Mouse (Mus musculus): Measurements from ENCODE around the gene Ugt1a2.

Ugt1a2 gene

DNA sequence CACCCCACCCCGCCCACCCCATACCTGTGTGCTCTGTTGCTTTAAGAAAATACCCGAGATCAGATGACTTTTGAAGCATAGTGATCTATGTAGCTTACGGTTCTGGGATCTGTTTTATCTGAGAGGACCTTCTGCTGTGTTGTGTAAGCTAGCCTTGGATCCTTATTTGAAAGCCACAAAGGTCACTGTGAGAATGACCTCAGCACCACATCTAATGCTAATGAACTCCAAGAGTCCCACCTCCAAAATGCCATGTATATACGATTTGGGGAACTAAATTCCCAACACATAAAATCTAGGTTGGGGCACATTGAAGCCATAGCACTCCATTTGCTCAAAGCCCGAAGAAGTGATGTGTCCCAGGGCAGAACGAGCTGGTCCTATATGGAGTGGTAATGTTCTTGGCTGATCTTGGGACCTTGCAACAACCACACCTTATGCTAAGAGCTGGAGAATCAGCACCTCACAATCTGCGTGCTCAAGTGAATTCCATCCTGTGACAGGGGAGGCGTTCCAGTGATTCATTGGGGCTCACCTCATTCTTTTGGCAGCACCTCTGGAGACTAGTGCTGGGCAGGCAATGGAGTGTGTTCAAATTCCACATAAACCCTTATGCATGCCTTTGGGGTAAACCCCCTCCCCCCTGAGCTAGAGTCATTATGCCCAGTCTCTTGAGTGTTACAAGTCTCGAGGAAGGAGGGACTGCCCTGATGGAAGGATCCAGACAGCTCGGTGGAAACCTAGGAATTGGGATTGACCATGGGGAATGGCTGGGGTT lies 56.7 kb downstream of the Ugt1a2 start:
- in situ Hi-C loops (cut with MboI, MseI) = no loop called here

DNA sequence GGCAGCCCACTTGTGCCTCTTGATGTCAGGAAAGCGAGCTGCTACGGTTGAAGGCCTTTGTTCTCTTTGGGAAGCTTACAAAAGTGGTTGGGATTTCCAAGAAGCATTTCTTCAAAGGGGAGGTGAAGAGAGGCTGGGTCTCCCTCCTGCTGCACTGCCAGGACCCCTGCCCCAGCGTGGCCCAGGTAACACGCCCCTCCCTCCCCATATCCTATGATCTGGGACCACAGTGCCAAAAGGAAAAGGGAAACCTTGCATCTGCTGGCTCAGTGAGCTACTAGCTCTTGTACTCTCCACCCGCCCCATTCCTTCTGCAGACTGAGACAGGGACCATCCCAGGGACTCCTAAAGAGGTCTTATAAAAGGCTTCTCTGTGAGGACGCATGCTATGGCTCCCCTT lies 57.3 kb downstream of the Ugt1a2 start:
- in situ Hi-C loops (cut with MboI, MseI) = no loop called here

DNA sequence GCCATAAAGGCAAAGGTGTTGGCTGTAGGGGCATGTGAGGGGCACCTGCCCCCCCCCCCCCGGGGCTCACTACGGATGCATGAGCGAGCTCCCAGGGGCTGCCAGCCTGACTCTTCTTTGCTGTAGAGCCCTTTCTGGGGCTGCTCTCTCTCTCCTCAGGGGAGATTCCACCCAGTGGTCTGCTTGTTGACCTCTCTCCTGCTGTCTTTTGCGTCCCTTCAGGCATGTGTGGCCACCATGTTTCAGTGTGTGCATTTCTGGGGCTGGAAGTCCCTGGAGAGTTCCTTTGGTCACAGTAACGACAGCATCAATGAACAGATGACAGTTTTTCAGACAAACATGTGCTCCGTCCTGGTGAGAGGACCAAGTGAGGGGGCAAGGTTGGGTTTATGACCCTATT lies 58.0 kb downstream of the Ugt1a2 start:
- in situ Hi-C loops (cut with MboI, MseI) = no loop called here

DNA sequence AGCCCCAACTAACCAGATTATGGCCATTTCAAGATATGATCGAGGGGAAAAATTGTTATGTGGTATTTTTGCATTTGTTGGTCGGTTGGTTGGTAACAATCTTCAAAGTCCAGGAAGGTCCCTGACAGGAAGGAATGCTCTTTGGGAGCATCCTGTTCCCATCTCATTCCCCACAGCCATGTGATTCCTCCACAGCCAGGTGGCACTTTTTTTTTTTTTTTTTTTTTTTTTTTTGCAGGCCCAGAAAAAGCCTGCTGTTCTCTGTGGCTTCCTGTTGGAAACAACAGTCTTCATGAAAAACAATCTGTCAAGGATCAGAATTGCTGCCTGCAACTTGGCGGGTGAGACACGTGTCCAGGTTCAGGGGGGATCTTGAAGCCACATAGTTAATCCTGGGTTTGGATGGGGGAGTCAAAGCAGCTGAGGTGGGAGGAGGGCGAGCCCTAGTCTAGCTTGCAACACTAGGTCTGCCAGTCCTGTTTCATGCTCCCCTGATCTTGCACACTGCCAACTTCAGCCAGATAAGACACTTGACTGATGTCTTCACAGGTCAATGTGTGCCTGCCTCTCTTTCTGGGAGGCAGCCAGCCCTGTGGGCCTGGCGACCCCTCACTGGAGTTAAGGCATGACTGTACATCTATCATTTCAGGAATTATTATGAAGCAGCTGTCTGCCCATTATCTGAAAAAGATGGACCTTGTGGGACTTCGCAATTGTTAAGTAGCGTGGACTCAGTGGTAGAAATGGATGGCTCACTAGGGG lies 58.7 kb downstream of the Ugt1a2 start:
- in situ Hi-C loops (cut with MboI, MseI) = no loop called here

DNA sequence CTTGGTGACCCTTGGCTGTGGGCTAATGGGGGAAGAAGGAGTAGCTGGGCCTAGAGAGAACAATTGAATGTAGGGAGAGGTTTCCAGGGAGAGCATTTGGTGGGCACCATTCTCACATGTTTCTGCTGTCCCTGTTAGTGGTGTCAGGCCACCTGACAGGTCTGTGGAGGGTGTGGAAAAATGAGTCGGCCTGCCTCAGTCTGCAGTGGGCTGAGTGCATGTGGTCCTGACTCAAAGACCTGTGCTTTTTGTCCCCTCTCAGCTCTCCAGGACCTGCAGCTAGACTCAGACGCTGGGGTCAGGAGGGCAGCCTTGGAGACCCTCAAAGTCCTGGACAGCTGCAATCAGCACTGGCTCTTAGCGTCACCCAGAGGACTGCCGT lies 59.2 kb downstream of the Ugt1a2 start:
- in situ Hi-C loops (cut with MboI, MseI) = no loop called here

DNA sequence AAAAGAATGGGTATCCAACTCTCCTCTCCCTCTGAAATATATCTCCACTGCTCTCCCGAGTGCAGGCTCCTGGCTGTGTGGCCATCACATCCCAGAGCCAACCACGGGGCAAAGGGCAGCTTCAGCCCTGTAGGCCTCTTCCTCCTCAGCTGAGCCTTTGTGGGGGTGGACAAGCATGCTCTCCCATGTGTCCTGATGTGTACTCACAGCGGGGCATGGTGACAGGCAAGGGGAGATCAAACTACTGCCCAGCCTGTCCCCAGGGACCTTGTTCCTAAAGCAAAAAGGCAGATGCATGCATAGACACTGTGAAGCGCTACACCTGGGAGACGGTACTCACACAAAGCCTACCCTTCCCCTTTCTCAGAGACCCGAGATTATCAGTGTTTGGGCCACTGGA lies 59.7 kb downstream of the Ugt1a2 start:
- in situ Hi-C loops (cut with MboI, MseI) = no loop called here

DNA sequence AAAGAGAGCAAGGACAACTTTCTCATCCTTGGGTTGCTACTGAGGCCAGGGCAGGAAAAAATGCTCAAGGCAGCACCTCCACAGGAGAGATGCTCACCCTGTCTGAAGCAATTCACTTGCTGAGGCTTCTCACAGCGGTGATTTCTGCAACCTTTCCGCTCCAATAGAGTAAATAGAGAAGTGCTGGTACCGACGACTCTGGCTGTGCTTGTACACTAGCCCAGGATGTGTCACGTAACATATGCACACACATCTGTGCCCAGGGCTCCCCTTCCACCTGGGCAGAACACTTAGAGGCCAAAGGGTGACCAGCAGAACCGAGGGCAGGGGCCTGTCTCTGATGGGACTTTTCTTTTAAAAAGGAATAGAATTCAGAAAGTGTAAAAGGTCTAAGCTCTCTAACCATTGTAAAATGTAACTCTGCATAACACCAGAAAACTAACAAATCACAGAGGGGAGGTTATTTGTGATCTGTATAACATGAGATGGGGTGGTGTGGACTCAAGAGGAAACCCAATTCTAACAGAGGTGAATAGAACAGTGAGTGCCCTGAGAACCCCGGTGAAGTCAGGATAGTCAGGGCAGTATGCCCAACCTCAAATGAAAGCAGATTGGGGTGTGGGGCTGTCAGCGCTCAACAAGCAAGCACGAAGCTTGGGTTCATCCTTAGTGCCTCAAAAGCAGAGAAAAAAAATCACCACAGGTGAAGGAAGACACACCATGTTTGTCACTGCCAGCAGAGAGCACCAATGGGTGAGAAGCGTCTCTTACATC lies 60.4 kb downstream of the Ugt1a2 start:
- in situ Hi-C loops (cut with MboI, MseI) = no loop called here

DNA sequence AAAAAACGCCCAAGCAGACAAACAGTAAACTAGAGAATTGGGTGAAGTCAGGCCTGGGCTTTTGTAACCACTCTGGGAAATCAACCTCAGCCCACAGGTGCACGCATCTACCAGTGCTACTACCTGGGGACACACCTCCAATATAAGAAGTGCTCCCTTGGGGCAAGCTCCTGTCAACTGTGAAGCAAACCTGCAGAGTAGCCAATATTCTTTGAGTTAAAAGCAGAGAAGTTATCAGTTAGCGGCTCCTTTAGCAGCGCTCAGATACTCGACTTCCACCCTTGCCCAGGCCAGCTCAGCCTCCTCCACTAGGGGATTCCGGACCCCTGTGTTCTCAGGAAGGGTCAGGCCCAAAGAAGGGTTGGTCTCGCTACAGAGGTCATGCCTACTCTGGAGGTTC lies 61.3 kb downstream of the Ugt1a2 start:
- in situ Hi-C loops (cut with MboI, MseI) = no loop called here

DNA sequence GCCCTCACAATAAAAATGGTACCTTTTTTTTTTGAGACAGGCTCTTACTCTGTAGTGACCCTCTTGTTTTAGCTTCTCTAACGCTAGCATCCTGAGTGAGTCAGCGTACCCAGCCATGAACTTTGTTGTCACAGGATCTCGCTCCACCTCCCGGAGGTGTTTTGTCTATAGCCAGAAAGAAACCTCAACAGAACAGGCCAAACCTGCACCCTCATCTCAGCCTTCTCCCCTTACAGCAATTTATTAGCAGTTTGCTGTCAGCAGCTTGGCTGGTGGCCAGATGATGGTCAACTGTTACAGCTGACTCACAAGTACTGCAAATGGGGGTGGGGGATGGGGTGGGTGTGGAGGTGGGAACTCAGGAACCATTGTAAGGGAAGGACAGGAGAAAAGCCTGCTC lies 61.9 kb downstream of the Ugt1a2 start:
- in situ Hi-C loops (cut with MboI, MseI) = no loop called here

DNA sequence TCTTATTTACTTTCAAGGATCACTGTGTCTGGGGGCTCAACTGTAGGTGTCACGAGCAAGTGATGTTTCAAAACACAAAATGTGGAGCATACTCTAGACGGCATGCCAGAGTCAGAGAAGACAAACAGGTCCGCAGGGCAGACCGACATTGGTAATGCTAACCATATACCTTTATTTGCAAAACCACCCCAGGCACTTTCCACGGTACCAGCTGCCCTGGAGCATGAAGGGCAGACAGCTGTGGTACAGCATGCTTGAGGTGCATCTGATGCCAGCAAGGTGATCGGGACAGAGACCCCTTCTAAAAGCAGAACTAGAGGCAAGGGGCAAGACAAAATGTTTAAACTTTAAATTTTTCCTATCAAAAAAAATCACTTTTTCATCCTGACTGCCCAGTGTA lies 62.6 kb downstream of the Ugt1a2 start:
- in situ Hi-C loops (cut with MboI, MseI) = no loop called here

DNA sequence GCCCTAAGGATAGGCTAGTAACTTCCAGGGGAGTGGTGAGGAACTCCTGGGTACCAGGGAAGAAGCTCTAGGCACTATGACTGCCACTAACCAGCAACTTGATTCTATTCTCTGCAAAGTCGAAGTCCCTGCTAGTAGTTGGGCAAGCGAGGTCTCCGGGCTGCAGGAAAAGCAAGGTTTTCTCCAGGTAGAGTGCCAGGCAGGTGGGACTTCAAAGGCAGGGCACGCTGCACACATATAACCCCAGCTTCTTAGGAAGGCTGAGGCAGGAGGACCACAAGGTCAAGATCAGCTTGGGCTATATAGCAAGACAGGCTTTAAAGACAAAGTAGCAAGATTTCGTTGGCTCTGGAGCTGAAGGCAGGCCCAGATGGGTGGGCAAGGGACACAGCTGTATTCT lies 63.4 kb downstream of the Ugt1a2 start:
- in situ Hi-C loops (cut with MboI, MseI) = no loop called here

DNA sequence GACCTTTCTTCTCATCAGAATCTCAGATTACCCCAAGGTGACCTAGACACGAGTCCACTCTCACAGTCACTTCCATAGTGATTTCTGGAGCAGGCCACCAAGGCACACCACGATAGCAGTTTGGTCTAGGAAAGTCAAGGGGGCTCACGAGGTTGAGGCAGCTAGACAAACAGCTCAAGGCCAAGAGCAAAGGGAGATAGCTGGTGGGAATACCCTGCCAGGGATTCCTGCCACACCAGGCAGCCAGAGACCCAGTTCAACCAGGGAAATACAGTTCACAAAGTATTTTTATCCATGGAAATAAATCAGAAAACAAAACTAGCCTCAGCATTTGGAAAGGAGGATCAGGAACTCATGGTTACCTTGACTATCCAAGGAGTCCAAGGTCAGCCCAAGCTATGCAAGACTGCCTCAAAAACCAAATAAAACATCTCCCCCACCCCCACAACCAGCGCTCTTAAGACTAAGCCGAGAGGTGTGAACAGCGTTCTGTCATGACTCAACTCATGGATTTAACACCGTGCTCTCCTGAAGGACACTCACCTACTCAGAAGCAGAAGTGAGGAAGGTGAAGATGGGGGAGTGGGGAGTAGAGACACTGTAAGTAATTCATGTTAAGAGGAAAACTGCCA lies 64.0 kb downstream of the Ugt1a2 start:
- in situ Hi-C loops (cut with MboI, MseI) = no loop called here

DNA sequence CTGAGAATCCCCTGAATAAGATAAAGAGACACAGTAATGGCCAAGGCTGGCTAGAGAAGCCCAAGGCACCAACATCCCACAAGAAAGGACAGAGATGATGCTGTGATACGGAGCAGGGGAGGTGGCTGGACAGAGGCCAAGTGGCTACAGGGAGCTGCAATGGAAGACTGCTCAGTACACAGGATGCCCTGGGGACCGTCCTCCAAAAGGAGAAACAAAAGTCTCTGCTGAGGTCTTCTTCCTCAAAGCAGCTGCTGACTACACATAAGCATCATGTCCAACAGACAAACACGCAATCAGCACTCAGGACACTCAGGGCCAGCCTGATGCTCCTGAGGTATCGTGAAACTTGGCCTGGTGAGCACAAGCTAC lies 64.5 kb downstream of the Ugt1a2 start:
- in situ Hi-C loops (cut with MboI, MseI) = no loop called here

DNA sequence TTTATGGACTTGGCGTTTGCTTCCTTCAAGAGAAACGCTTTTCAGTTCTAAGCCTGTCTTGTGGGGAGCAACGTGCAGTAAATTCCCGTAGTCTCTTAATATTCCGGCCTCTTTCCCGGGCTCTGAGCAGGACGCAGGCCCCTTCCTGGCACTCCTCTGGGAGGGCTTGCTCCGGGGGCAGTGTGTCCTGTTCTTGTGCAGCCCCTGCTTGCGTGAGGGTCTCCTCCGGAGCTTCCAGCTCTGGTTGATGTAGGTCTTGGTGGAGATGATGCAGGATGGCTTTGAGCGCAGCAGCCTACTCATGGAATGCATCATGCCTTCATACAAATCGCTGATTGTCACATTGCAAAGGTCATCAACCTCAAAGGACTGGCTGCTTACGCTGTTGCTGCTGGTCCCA lies 65.7 kb downstream of the Ugt1a2 start:
- in situ Hi-C loops (cut with MboI, MseI) = no loop called here

DNA sequence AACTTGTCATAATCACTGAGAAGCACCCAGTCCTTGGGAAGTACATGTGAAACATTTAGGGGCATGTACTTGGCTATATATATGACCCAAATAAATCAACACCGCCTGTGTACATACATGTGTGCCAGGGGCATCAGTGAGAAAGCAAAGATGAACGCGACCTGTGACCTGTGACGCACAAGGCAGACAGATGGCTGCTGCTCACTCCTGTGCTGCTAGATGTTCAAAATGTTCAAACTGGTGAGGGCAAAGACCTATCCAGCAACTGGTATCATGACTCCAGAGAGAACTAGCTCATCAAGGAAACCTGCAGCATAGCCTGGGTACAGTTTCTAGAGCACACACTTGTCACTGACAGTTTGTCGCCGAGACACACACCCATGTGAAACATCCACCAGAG lies 67.1 kb downstream of the Ugt1a2 start:
- in situ Hi-C loops (cut with MboI, MseI) = no loop called here

DNA sequence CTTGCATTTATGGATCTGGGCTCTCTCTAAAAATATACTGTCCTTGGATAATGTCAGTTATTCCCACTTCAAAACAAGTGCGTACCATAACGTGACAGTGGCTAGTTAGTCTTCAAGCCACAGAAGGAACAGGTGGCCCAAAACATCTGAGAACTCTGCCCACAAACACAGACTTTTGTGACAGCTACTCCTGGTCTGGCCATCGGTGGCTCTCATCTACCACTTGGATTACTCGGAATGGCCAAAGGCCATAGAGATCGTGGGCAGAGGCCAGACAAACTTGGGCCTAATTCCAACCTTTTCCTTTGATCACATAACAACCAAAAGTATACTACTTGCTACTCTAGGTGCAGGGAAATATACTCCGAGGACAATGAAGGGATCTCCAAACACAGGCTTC lies 67.7 kb downstream of the Ugt1a2 start:
- in situ Hi-C loops (cut with MboI, MseI) = no loop called here

All from T-helper 1 cell (primary cell).